Mouse (Mus musculus): ENCODE results near the gene Tff3. TPM values are rescaled to one million over a fixed set of nuclear protein-coding genes. Genes with fewer than 3 reads are reported as not detected.

The Tff3 gene
- polyA plus RNA-seq, 1 experiment: not detected

- TF ChIP-seq POLR2A (IDR thresholded peaks at IDR 0.05; ENCODE audit: low read depth, low read length): no peak
- no peak for TF ChIP-seq CTCF (conservative IDR thresholded peaks at IDR 0.05; ENCODE audit: insufficient read depth, insufficient read length, low read depth, low read length)
- 45% methylated on average over 5 of the region's 5 CpGs for WGBS
- H3K36me3 ChIP-seq (ENCODE audit: control insufficient read depth, insufficient read depth, low read length): no peaks in the 10 kb centered on the region
- peak overlapping the region; percentile 37 for H3K27ac ChIP-seq (ENCODE audit: insufficient read depth, low read depth, low read length)
- H3K27me3 ChIP-seq (replicated peaks; ENCODE audit: control insufficient read depth, insufficient read depth, low read length): no peaks in the 10 kb centered on the region
- peaks cover 27% of the 10 kb centered on the region for H3K4me1 ChIP-seq (ENCODE audit: control insufficient read depth, insufficient read depth, low read length)
- peak; percentile 37 for DNase-seq
- H3K4me3 ChIP-seq (ENCODE audit: insufficient read depth, low read depth, low read length): no peak overlapping the region
Observed at GRCm38 (mm10) chr17:31077561-31077960, 51.9 kb downstream of the Tff3 start.

- no peaks in the 10 kb centered on the region for H3K36me3 ChIP-seq (ENCODE audit: control insufficient read depth, insufficient read depth, low read length)
- H3K27ac ChIP-seq (ENCODE audit: insufficient read depth, low read depth, low read length): peak overlapping the region; percentile 89
- peaks cover 31% of the 10 kb centered on the region for H3K4me1 ChIP-seq (ENCODE audit: control insufficient read depth, insufficient read depth, low read length)
- H3K4me3 ChIP-seq (ENCODE audit: insufficient read depth, low read depth, low read length): no peak overlapping the region
- no peaks in the 10 kb centered on the region for H3K27me3 ChIP-seq (replicated peaks; ENCODE audit: control insufficient read depth, insufficient read depth, low read length)
- TF ChIP-seq CTCF (conservative IDR thresholded peaks at IDR 0.05; ENCODE audit: insufficient read depth, insufficient read length, low read depth, low read length): no peak
- no peak for TF ChIP-seq POLR2A (IDR thresholded peaks at IDR 0.05; ENCODE audit: low read depth, low read length)
- peak; percentile 59 for DNase-seq
- WGBS: 45% methylated on average over 5 of the region's 5 CpGs
Observed at GRCm38 (mm10) chr17:31075471-31075870, 54.0 kb downstream of the Tff3 start.

Other genes with a start within 250 kb of the Tff3 start
- gene Glp1r, start 227.8 kb downstream of the Tff3 start, polyA plus RNA-seq (2012; rRNA removed): 0.27 and 0.48 TPM in 2 replicates
- gene Umodl1, start 175.0 kb downstream of the Tff3 start, polyA plus RNA-seq (2012; rRNA removed): not detected in 2 replicates
- 7.6 and 8.2 TPM in 2 replicates for gene Abcg1, start 72.0 kb downstream of the Tff3 start, polyA plus RNA-seq (2012; rRNA removed)
- 0.20 TPM in 1 of 2 replicates, not detected in the other for gene Tff2, start 14.6 kb upstream of the Tff3 start, polyA plus RNA-seq (2012; rRNA removed)
- gene Tff1, start 35.6 kb upstream of the Tff3 start, polyA plus RNA-seq (2012; rRNA removed): 0.31 TPM in 1 of 2 replicates, not detected in the other
- gene Tmprss3, start 69.3 kb upstream of the Tff3 start, polyA plus RNA-seq (2012; rRNA removed): 0.03 TPM in 1 of 2 replicates, not detected in the other
- 0.15 and 1.6 TPM in 2 replicates for gene Ubash3a, start 78.2 kb upstream of the Tff3 start, polyA plus RNA-seq (2012; rRNA removed)
- 0.73 and 1.1 TPM in 2 replicates for gene Rsph1, start 147.7 kb upstream of the Tff3 start, polyA plus RNA-seq (2012; rRNA removed)
- 6.3 and 6.5 TPM in 2 replicates for gene Slc37a1, start 157.1 kb upstream of the Tff3 start, polyA plus RNA-seq (2012; rRNA removed)